Mouse (Mus musculus): ENCODE results near the gene Dsp. TPM values are rescaled to one million over a fixed set of nuclear protein-coding genes. Genes with fewer than 3 reads are reported as not detected.

Gene Dsp
- polyA plus RNA-seq, 1 experiment from 2014 or later = 27.1 TPM

Other genes with a start within 250 kb of the Dsp start
- gene Ssr1, start 157.1 kb upstream of the Dsp start, polyA plus RNA-seq (2016; fragmentation: Nextera tagmentation; extraction: Ambion mirVana) = 114 TPM in 2 replicates
- 36.2 and 41.9 TPM in 2 replicates for gene Riok1, start 114.3 kb upstream of the Dsp start, polyA plus RNA-seq (2016; fragmentation: Nextera tagmentation; extraction: Ambion mirVana)
- gene Cage1, start 114.2 kb upstream of the Dsp start, polyA plus RNA-seq (2016; fragmentation: Nextera tagmentation; extraction: Ambion mirVana) = 0.74 and 0.87 TPM in 2 replicates
- 29.7 and 34.1 TPM in 2 replicates for gene Snrnp48, start 53.6 kb downstream of the Dsp start, polyA plus RNA-seq (2016; fragmentation: Nextera tagmentation; extraction: Ambion mirVana)
- 1.1 and 2.1 TPM in 2 replicates for gene Bmp6, start 193.8 kb downstream of the Dsp start, polyA plus RNA-seq (2016; fragmentation: Nextera tagmentation; extraction: Ambion mirVana)

Data from heart, embryonic 10.5 days (tissue).